Mouse (Mus musculus) myocyte (in vitro differentiated cells): ENCODE data around the gene Trim65.

Experiments used
- E2F4 ChIP-seq: IDR thresholded peaks from one replicate; pipeline ENCODE4 v1.6.1; 2011; ENCODE audit warnings: mild to moderate bottlenecking, control low read depth, moderate library complexity; ENCODE audit not compliant: insufficient read depth
- MAX ChIP-seq: IDR thresholded peaks from one replicate; pipeline ENCODE4 v1.6.1; 2011; ENCODE audit warnings: low read depth, mild to moderate bottlenecking, control low read depth
- MYOD1 ChIP-seq, 3 experiments: IDR thresholded peaks; one replicate each; pipeline ENCODE4 v1.6.1; 2011; ENCODE audit warnings: control low read depth in 2 of 3, low read depth in 2 of 3, mild to moderate bottlenecking in 2 of 3, moderate library complexity in 1 of 3; ENCODE audit not compliant: insufficient read length in 2 of 3, control insufficient read depth in 1 of 3
- MYOG ChIP-seq, 3 experiments: IDR thresholded peaks; one replicate each; pipeline ENCODE4 v1.6.1; 2011; ENCODE audit warnings: control low read depth in 2 of 3, low read depth in 2 of 3, mild to moderate bottlenecking in 2 of 3; ENCODE audit not compliant: insufficient read length in 2 of 3, control insufficient read depth in 1 of 3, insufficient read depth in 1 of 3
- POLR2A ChIP-seq: IDR thresholded peaks from one replicate; pipeline ENCODE4 v1.6.1; 2011; ENCODE audit warnings: low read depth, mild to moderate bottlenecking, control low read depth, moderate library complexity; ENCODE audit not compliant: insufficient read length
- POLR2AphosphoS2 ChIP-seq: IDR thresholded peaks from one replicate; pipeline ENCODE4 v1.6.1; 2011; ENCODE audit warnings: low read depth, control low read depth; ENCODE audit not compliant: insufficient read length
- REST ChIP-seq: IDR thresholded peaks from one replicate; pipeline ENCODE4 v1.6.1; 2011; ENCODE audit warnings: mild to moderate bottlenecking, control low read depth, moderate library complexity; ENCODE audit not compliant: insufficient read depth, insufficient read length
- SRF ChIP-seq: IDR thresholded peaks from one replicate; pipeline ENCODE4 v1.6.1; 2011; ENCODE audit warnings: low read depth; ENCODE audit not compliant: control insufficient read depth, insufficient read length
- TCF12 ChIP-seq: IDR thresholded peaks from one replicate; pipeline ENCODE4 v1.6.1; 2011; ENCODE audit warnings: mild to moderate bottlenecking, control low read depth; ENCODE audit not compliant: poor library complexity, insufficient read depth, severe bottlenecking
- TCF3 ChIP-seq: IDR thresholded peaks from one replicate; pipeline ENCODE4 v1.6.1; 2011; ENCODE audit warnings: low read depth, control low read depth; ENCODE audit not compliant: insufficient read length
- USF1 ChIP-seq: IDR thresholded peaks from one replicate; pipeline ENCODE4 v1.6.1; 2011; ENCODE audit warnings: low read depth, mild to moderate bottlenecking, control low read depth, moderate library complexity

GRCm38 (mm10) chr11:116103572-116103971 lies 27.4 kb downstream of the Trim65 start:
- no peak for TF ChIP-seq USF1
- TF ChIP-seq POLR2A: no peak
- TF ChIP-seq MAX: no peak
- TF ChIP-seq SRF: no peak
- no peak for TF ChIP-seq TCF12
- TF ChIP-seq POLR2AphosphoS2: no peak
- no peak for TF ChIP-seq MYOD1 (IDR thresholded peaks at IDR 0.05; ENCODE audit: control insufficient read depth in 1 of 3, insufficient read length in 2 of 3, low read depth in 2 of 3)
- no peak for TF ChIP-seq E2F4
- no peak for TF ChIP-seq REST
- TF ChIP-seq TCF3: no peak
- TF ChIP-seq MYOG (IDR thresholded peaks at IDR 0.05; ENCODE audit: control insufficient read depth in 1 of 3, insufficient read depth in 1 of 3, insufficient read length in 2 of 3, low read depth in 2 of 3): no peak
